Mouse (Mus musculus) brain, embryonic 18.5 days (tissue): ENCODE data around the gene Aste1.

Experiments used
- DNase-seq: peaks from one replicate; pipeline ENCODE4 v3.0.0-alpha.2; 2012; ENCODE audit warnings: low read depth, low spot score

Aste1 gene

DNA sequence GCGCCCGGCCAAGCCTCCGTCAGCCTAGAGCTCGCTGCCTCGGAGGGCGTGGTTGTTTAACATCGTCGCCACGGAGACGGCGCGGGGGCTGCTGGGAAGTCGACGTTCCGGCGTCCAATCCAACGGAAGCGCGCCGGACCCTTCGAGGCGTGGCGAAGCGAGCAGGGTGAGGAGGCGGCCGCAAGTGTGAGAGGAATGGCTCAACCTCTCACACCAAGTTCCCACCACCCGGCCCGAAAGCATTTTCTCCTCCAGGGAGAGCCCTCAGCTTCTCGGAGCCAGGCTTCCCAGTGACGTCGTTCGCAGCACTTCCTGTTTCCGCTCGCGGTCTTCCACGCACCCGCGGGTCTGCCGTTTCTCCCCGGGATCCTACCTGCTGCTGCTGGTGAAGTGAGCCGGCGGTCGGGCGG lies at the start of gene Aste1, which contains the start of gene Nek11:
TSS of gene Aste1 (plus strand) at position 175 of the 410 bp plus-strand sequence.
TSS of gene Nek11 (minus strand) at position 307 of the 410 bp plus-strand sequence.
- DNase-seq: peak; percentile 71

DNA sequence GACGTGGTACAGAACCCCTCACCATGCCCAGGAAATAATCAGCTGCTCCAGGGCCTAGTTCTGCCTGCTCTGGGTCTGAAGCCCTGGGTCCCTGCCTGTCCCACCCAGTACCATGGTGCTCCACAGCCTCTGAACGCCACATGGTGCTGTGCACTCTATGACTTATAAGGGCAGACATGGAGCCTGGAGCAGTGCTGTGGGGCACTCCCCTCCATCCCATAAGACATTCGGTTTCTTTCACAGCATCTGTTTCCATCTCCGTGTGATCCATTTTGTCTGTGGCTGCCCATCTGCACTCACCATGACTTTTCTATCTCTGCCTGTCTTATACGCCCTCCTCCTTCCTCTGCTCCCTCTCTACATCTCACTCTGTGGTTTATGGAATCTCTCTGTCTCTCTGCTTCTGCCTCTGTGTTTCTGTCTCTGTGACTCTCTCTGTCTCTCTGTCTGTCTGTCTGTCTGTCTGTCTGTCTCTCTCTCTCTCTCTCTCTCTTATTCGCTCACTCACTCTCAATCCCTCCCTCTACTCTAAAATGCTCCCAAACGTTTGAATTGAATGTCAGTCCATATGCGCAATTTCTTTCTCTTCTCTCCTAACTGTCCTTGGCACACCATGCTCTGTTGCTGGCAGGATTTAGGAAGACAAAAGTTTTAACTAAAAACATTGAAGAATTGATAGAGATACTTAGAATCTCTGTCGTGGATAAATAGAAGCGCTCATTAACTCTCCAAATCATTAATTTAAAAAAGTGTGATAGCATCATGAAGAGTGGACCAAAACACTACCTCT lies 46.8 kb upstream of the Aste1 start:
- no peak for DNase-seq

DNA sequence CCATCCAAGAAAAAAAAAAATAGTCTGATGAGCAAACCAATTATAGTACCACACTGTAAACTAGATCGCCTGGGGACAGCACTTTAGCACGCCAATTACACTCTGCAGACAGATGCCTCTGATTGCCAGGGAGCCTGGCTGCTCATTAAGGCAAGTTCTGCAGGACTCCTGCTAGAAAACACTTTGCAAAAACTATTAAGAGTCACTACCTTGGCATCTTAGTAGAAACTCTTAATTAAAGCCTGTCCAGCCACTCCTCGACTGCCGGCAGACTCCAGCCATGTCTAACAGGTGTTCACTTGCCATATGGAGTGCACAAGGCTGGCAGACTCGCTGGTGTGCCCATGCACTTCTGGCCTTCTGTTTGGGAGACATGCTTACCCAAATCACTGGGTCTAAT lies 46.2 kb upstream of the Aste1 start:
- DNase-seq: peak; percentile 64

DNA sequence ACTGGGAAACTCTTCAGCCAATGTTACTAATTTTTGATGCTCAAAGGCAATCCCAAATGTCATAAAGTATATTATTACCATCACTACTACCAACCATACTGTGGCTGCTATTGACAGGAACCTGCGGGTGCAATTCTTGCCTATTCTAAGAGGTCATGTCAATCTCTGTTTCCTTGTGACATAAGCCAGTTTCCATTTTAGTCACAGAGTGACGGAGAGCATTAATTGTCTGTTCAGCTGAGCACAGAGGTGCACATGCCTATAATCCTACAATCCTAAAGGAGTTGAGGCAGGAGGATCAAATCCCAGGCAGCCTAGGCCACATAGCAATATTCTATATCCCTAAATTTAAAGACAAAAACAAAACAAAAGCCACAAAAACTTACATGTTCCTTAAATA lies 33.0 kb upstream of the Aste1 start:
- DNase-seq: no peak

DNA sequence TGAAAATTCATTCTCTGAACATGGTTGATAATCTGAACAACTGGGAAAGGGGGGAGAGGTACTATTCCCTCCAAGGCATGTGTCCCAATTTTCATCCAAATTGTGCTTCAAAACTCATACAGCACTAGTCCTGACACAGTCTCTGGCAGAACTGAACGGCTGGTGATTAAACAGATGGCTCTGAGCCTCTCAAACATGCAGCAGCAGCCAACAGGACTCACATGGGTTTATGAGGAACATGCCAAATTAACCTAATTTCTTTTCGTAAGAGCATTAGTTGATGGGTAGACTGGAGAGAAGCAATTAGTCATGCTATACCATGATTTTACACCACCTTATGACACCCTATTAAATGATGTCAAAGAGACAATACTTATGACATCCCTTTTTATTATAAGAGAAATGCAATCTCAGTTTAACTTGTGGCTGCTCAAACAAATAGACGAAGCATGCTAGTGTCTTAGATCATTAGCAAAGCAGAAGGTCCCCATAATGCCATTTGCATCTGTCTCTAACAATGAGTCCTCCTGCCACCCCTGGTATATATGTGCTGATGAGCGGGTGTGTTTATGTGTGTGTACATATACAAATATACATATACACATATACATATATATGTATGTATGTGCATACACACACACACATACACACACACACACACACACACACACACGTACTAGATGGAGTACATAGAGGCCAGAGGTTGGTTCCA lies 31.5 kb upstream of the Aste1 start:
- peak; percentile 43 for DNase-seq

DNA sequence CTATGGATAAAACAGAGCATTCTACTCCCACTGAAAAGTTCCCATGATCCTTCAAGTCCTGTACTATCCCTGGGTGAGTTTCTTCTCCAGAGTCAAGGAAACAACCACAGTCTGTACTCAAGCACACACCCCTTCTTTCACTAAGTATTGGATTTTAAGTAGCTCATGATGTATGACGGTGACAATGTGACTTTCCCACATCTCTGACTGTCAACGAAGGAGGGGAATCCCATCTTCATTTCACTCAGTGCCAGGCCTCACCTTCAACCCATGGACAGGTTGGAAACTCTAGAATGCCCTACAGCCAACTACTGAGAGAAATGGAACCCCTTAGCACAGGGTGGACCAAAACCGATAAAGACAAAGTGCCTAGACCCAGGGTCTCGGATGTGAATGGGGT lies 29.0 kb upstream of the Aste1 start:
- no peak for DNase-seq

DNA sequence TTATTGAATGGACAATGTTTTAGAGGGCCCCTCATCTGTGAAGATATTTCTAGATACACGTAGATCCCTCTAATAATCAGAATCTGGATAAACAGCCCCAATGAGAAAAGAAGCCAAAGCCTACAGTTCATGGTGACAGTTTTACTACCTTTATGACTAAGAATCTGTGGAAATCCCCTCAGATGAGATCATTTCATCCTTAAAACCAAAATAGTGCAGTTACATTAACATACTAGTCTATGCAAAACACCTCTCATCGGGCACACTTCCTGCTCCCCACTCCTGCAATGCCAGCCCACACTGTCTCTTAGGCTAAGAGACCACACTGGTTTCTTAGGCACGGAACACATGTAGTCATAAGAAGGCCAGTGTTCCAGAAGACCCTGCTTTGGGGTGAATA lies 26.6 kb upstream of the Aste1 start:
- DNase-seq: no peak

DNA sequence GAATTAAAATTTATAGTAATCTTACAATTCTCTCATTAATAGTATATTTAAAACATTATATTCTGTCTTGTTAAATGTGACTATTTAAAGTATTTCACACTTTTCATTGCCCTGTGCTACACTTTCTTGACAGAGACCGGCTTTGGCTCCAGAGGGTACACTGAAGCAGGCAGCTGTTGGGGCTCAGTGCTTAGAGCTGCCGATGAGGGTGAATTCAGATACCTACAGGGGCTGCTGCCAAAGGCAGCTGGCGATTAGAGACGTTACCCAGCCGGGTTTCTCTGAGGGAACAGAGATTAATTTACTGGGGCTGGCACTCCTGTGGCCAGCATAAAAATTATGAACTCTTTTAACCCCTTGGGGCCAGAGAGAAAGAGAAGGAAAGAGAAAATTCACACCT lies 20.8 kb upstream of the Aste1 start:
- no peak for DNase-seq

DNA sequence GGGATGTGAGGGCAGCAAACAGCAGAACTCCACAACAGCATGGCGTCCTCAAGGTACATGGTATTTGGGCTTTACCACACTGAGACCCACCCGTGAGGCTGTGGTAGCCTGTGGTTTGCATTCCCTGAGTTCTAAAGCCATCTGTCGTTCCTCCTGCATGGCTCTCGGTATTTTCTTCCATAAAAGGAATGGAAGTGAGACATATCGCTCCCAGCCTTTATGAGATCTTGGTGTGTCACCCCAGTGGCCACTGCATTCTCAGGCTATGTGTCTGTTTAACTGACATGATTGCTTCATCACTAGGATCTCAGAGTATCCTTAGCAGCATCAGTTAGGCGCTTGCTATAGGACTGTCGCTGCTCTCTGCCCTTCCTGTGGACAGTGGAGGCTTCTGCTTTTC lies 18.8 kb upstream of the Aste1 start:
- no peak for DNase-seq

DNA sequence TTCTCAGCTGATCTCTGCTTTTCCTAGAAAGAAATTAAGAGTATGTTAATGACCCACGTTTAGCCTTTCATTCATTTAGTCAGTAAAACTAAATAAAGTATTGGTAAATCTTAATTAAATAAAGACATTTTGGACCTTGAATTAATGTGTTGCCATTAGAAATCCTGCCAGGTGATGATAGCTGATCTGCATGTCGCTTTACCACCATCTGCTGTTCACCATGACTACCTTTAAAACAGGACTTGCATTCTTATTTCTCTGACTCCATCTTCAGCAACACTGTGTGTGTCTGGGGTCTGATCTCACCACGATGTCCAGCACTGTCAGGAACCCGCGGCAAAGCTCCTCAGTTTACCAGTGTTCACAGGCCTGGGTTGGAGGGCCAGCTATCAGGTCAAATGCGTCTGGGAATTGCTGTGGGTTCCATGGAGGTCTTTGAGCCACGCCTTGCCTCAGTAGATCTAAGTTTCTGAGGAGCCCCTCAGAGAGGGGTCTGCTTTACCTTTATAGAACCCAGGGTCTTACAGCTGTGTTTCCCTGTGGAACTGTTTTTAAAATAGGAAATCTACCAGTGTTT lies 18.1 kb upstream of the Aste1 start:
- no peak for DNase-seq

DNA sequence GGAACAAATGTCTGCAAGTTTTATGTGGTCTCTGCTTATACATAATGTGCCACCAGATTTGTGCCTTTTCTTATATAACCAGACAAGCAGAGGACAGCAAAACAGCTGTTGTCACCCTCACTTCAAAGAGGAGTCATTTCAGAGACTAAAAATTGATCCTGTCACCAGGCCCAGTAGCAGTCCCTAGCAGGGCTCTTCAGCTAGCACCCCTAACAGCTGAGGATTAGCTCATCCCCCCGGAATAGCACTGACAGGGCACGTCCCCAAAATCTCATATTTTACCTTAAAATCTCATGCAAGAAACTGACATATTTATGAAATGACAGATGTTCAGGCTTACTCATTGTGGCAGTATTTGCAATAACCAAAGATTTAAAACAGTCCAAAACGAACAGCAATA lies 17.6 kb upstream of the Aste1 start:
- DNase-seq: no peak

DNA sequence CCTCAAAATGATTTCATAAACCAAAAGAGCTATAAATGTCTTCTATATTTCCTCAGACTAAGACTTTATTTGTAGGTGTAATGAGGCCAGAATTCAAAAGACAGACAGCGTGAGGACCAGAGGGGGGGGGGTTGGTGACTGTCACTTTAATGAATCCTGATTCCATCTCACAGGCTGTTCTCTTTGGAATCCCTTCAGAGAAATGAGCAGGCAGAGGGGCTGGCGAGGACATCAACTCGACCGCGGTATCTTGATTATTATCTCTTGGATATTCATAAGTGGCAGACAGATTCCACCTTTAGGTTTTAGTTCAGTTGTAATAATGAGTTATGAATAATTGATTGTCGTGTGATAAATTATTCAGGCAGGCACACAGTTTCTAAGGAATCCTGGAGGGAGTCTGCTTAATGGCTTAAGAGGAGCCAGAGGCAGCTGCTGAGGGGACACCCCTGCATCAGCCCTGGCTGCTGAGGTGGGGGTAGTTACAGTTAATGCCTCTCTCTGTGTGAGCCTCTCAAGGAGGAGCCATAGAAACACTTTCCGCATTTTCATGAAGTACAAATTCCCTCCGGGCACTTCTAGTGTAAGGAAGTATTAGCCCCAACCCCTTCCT lies 15.6 kb upstream of the Aste1 start:
- DNase-seq: no peak

DNA sequence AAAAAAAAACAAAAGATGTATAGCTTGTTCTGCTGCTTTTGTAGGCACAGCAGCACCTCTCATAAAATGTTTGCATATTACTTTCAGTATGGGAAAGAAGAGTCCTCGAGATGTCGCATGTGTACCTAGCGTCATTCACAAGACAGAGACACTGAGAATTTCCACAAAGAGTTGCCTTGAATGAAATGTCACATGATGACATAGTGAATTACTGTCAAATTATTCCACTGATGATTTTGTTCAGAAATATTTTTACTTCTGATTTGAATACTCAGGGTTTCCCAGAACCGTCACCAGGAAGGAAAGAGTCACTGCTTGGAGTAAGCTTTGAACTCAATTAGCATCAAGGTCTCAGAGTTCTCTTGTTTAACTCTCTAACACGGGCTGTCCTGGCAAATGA lies 7.8 kb upstream of the Aste1 start:
- DNase-seq: no peak

DNA sequence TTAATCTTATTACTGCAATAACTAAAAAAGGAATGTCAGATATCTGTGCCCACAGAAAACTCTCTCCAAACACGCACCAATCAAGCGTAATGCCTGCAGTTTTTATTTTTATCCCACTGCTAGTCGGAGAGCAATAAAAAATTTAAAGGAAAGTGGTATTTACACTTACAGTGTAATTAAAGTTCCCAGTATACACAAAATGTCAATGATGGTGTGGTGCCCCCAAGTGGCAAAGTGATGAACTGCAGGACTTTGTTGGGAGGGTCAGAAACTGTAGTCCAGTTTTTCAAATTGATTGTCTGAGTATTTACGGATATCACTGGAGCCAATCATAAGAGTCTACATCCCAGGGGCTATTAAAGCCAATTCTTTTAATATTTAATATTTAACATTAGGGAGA lies 5.9 kb upstream of the Aste1 start:
- DNase-seq: no peak

DNA sequence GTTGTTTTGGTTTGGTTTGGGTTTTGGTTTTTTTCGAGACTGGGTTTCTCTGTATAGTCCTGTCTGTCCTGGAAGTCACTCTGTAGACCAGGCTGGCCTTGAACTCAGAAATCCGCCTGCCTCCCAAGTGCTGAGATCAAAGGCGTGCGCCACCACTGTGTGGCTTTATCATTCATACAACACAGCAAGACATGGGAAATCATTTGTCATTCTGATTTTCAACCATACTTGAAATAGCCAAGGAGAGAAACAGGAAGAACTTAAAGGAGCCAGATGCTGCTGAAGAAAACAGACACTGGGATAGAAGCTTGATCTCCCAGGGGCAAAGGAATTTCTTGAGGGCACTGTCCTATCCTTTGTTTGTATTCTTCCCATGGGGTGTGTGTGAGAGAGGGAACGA lies 4.6 kb upstream of the Aste1 start:
- DNase-seq: no peak

DNA sequence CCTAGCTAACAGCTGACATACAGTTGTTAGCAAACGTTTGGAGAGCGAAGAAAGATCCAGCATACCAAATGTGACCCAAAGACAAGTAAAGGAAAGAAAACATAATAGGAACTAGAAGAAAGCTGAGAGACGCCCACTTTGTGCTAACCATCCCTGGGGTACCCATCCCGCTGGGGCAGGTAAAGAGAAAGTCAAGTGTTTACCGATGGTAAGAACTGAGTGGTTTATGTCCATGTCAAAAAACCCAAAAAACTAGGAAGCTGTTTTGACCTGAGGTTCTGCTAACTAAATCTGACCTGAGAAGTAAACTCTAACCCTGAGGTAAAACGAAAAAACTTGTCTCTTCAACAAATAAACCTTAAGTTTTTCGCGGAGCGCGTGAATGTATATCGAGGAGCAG lies 472 bp upstream of the Aste1 start:
- DNase-seq: no peak

DNA sequence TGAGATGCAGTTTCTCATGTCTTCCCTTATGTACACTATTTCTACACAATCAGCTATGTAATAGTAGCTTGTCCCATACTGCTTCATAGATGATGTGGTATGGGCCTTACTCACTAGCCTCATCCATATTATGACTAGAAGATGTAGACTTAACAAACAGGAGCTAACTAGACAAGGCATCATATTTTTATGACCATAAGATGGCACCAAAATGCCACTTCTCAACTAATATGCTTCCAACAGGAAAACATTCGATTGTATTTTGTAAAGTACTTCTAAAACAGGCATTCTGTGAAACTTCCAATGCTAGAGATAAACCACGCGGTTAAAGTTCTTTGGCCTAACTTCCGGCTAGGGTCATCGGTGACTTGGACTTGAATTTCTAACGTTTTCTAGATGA lies 13.4 kb downstream of the Aste1 start:
- no peak for DNase-seq

DNA sequence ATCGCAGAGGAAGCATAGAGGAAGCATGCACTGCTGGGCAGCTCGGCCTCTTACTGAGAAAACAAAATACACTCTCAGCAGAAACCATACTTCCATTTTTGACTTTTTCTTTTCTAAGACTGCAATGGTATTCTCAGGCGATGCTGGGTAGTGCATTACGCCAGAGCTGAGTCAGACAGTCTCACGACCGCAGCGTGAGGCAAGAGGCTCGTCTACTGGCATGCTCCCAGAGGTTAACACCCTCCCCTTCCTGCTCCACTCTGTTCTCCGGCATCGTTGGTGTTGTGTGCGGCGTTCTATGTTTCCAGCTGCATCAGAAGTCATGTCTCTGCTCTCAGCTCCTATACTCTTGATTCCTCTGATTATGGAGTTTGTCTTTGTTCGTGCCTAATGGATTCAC lies 63.8 kb downstream of the Aste1 start:
- DNase-seq: no peak

DNA sequence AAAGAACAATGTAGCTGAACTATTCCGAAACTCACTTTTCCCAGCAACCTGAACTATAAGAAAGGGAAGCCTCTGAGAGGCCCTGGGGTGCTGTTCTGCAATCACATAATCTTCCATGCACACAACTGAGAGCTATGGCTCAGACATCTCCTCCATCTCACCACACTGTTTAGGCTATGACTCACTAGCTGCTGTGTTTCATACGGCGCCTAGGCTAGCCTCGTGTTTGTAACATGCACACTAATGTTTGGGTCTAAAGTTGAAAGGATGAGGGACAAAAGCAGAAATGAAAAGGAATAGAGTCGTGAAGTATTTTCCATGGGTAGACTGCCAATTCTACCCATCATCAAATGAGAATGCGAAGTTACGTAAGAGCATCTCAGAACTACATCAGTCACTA lies 66.3 kb downstream of the Aste1 start:
- no peak for DNase-seq
